Mouse (Mus musculus): ENCODE results near the gene Impdh1. TPM values are rescaled to one million over a fixed set of nuclear protein-coding genes. Genes with fewer than 3 reads are reported as not detected.

Impdh1 gene
- polyA plus RNA-seq, 1 experiment from 2014 or later: 65.0 TPM

DNA sequence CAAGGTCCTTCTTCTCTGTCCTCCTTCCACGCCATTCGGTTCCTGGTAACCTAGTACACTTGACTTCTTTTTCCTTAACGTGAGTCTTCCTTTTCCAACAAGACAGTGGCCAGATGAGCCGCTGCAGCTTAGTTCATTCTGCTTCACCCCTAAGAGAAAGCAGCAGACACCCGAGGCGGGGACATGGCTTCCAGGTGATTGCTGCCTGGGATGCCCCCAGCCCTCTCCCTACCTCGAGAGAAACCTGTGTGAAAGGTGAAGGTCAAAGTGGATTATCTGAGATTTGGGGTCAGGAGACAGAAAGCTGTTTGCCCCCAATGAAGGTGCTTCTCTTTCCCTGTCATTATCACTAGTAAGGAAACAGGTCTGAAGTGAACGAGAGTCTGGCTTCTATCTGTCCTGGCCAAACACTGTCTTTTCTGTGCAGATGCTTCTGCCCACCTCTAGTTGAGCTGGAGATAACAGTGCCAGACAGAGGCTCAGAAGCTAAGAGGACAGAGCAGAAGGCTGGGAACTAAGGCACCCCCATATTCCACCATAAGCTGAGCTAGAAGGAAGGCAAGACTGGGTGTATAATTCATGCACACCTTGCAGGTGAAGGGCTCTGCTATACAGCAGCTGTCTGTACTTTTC, 16.8 kb downstream of the Impdh1 start:
- WGBS: 45% methylated on average over 8 of the region's 8 CpGs

DNA sequence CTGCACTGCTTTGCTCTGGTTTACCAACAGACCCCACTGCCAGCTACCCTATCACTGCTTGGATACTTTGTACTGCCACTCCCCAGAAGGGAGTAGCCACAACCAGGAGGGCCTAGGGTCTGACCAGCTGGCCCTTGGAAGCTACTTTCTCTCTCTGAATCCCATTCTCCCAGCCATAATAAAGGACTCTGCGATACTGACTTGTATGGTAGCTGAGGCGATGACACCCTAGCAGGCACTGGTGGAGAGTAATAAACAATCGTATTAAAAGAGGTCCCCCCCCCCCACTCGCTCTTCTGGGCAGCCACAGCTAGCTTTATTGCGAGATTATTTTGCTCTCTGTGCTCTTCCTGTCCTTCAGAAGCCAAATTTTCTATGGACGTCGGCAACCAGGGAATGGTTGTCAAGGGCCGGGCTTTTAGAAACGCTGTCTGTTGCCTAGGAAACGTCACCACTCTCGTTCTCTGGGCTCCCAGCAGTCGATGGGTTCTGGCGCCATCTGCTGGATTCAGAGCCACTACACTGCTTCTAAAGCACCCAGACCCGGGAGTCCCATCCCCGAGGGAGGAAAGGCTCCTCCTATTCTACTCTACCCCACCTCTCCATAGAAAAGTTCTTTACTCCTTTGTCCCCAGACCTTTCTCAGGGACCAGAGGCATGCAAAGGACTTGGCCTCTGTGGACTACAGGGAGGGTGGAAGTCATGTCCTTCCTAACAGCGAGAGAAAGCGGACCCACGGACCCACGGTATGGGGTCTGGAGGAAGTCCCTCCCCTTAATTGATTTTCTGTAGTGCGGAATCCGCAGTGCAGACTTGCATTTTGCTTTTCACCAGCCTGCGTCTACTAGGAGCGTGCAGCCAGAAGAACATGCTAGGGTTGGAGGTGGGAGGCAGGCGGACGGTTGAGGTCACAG, 17.6 kb downstream of the Impdh1 start:
- Histone ChIP-seq H3K27ac (no peak overlapping the region), H3K27me3 (replicated peaks) (peaks cover 5% of the 10 kb centered on the region; the same call in 1 of the 2 replicates), H3K36me3 (peaks cover 21% of the 10 kb centered on the region), H3K9me3 (no peaks in the 10 kb centered on the region), H3K4me2 (replicated peaks) (peak overlapping the region; percentile 64), H3K9ac (no peak overlapping the region), H3K4me1 (peaks cover 12% of the 10 kb centered on the region), H3K4me3 (peak overlapping the region; percentile 33)
- ATAC-seq (ENCODE audit: low FRiP score, low read depth): peak; percentile 85
- WGBS: 10% methylated on average over 25 of the region's 25 CpGs

More for the DNA sequence above, 16.8 kb downstream of the Impdh1 start:
- ATAC-seq (ENCODE audit: low FRiP score, low read depth): no peak; the same call in 1 of the 2 replicates
- Histone ChIP-seq H3K4me2 (replicated peaks) (peak overlapping the region; percentile 64), H3K27ac (no peak overlapping the region), H3K27me3 (replicated peaks) (peaks cover 5% of the 10 kb centered on the region; the same call in 1 of the 2 replicates), H3K9ac (no peak overlapping the region), H3K4me3 (no peak overlapping the region; the same call in 1 of the 2 replicates), H3K9me3 (no peaks in the 10 kb centered on the region), H3K36me3 (peaks cover 29% of the 10 kb centered on the region), H3K4me1 (peaks cover 12% of the 10 kb centered on the region)

DNA sequence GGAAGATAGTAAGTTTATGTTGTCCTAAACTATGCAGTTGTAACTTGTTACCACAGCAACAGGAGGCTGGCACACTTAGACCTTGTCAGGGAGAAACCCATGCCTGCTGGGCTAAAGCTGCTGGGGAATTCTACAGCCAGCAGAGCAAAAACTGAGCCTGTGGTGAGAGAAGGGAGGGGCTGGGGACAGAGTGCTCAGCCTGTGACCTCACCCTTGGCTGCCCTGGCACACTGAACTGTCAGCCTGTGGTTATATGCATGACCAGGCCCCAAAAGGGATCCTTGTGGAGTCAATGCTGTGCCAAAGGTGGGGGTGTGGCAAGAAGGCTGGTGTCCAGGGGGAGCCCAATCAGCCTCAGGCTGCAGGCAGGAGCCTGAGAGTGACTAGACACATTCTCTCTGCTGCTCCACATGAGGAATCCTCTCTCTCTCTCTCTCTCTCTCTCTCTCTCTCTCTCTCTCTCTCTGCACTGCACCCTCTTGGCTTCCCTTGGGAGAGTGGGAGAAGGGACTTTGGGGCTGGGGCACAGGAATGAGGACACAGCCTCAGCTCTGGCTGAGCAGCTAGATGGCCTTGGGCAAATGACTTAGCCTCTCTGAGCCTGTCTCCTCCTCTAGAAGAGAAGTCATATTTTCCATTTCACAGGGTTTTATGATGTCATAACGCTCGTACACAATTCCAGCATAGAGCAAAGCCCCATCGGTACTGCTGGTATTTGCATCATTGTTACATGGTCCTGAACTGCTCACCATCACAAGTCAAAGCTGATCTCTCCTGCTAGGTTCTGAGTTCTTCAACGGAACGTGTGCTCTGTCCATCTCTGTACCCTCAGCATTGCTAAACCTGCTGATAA, 20.1 kb downstream of the Impdh1 start:
- Histone ChIP-seq H3K4me3 (no peak overlapping the region), H3K4me2 (replicated peaks) (no peak overlapping the region), H3K27ac (no peak overlapping the region), H3K36me3 (peaks cover 5% of the 10 kb centered on the region), H3K4me1 (peaks cover 12% of the 10 kb centered on the region), H3K27me3 (replicated peaks) (peaks cover 5% of the 10 kb centered on the region; the same call in 1 of the 2 replicates), H3K9me3 (no peaks in the 10 kb centered on the region), H3K9ac (peak overlapping the region; percentile 9; the same call in 1 of the 2 replicates)
- 82% methylated on average over 5 of the region's 5 CpGs for WGBS
- no peak for ATAC-seq (ENCODE audit: low FRiP score, low read depth)

DNA sequence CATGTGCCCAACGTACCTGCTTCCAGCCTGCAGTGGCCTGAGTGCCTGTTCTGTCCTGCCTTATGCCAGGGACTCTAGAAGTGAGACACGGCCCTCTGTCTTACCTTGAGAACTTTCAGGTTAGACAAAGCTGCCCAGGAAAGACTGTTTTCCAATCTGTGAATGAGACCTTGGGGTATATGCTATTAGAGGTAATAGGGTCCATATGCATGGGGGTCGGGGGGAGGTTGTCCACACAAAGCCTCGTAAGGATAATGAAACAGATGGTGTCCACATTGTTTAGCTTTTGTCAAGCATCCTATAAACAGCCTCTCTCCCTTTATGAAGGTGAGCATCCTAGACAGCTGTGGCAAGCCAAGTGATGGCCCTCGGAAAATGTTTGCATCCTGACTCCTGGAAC, 21.0 kb downstream of the Impdh1 start:
- Histone ChIP-seq H3K36me3 (no peaks in the 10 kb centered on the region; the same call in 1 of the 2 replicates), H3K4me2 (replicated peaks) (no peak overlapping the region), H3K27me3 (replicated peaks) (no peaks in the 10 kb centered on the region; the same call in 1 of the 2 replicates), H3K4me1 (peaks cover 12% of the 10 kb centered on the region), H3K9ac (no peak overlapping the region), H3K9me3 (no peaks in the 10 kb centered on the region), H3K4me3 (no peak overlapping the region), H3K27ac (no peak overlapping the region)
- 76% methylated on average over 5 of the region's 5 CpGs for WGBS
- no peak for ATAC-seq (ENCODE audit: low FRiP score, low read depth)

DNA sequence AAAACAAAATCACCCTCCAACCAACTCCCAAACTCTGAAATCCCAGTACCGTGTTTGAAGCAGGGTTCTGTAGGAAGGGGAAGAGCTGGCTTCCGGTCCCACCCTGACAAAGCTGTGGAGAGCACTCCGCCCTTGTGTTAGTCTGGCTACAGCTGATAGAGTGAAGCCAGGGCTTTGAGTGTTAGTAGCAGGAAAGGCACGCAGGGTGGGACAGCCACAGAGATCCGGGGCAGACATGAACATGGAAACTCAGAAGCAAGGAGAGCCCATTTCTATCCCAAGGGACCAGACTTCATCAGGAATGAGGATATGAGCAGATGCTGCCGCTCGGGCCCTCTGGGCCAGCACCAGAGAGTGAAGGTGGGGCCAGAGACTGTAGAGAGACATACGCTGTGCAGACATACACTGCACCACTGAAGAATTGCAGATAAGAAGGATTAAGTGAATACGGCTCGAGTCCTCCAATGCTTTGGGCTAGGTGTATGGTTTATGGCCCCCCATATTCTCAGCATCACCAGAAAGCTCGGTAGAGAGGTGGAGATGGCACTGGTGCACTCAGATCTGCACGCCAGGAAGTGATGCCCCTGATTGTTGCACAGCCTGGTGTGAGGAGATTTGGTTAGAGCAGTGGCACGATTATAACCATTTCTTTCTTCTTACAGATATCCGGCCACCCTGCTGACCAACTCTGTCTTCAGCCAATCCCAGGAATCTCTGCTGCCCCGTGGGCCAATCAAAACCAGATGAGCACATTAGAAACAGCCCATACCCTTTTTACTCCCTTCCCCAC, 22.0 kb downstream of the Impdh1 start:
- Histone ChIP-seq H3K9me3 (no peaks in the 10 kb centered on the region), H3K4me2 (replicated peaks) (no peak overlapping the region), H3K4me1 (peaks cover 10% of the 10 kb centered on the region), H3K27me3 (replicated peaks) (no peaks in the 10 kb centered on the region), H3K36me3 (no peaks in the 10 kb centered on the region), H3K4me3 (no peak overlapping the region), H3K9ac (no peak overlapping the region), H3K27ac (no peak overlapping the region)
- ATAC-seq (ENCODE audit: low FRiP score, low read depth): no peak
- WGBS: 73% methylated on average over 15 of the region's 15 CpGs

DNA sequence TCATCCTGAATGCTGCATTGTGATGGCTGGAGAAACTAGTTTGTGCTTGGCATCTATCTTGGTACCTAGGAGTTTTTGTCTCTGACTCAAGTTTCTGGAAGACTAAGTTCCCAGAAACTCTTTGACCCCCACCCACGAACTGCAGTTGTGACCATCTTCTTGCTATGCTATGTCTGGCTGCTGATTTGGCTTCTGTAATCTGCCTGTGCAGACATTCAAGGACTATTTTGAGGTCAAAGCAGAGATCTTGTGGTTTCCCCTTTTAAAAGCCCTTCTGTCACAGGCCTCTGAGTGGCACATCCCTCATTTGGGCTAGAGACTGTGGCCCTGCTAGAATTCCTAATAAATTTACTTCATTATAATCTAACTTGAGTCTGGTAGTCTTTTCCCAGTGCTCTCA, 28.2 kb downstream of the Impdh1 start:
- Histone ChIP-seq H3K4me1 (no peaks in the 10 kb centered on the region), H3K27me3 (replicated peaks) (0 out of 2 replicates have a peak, but pooled peaks cover under 1% of the 10 kb centered on the region), H3K9ac (no peak overlapping the region), H3K4me2 (replicated peaks) (no peak overlapping the region), H3K9me3 (no peaks in the 10 kb centered on the region), H3K36me3 (no peaks in the 10 kb centered on the region), H3K4me3 (no peak overlapping the region), H3K27ac (no peak overlapping the region)
- WGBS: 73% methylated on average over 1 of the region's 1 CpGs
- no peak for ATAC-seq (ENCODE audit: low FRiP score, low read depth)

DNA sequence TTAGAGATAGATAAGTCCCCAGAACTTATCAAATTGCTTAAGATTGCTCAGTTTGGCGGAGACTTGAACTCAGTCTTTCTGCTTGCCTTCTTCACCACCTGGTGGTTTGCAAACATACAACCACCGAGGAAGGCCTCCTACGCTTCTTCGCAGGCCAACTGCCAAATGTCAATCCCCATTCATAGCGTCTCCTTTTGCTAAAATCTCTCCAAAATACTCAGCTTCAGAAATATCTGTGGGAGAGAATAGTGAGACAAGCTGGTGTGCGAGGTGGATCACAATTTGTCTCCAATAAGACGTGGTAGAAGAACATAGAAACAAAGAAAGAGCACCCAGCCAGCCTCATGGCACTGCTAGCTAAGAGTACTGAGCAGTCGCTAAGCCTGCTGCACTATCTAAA, 36.3 kb downstream of the Impdh1 start:
- Histone ChIP-seq H3K4me3 (peak overlapping the region; percentile 57), H3K36me3 (no peaks in the 10 kb centered on the region), H3K9ac (no peak overlapping the region), H3K4me2 (replicated peaks) (peak overlapping the region; percentile 90), H3K27ac (no peak overlapping the region), H3K4me1 (peaks cover 16% of the 10 kb centered on the region), H3K27me3 (replicated peaks) (peaks cover 38% of the 10 kb centered on the region), H3K9me3 (no peaks in the 10 kb centered on the region)
- WGBS: 49% methylated on average over 8 of the region's 8 CpGs
- ATAC-seq (ENCODE audit: low FRiP score, low read depth): no peak

DNA sequence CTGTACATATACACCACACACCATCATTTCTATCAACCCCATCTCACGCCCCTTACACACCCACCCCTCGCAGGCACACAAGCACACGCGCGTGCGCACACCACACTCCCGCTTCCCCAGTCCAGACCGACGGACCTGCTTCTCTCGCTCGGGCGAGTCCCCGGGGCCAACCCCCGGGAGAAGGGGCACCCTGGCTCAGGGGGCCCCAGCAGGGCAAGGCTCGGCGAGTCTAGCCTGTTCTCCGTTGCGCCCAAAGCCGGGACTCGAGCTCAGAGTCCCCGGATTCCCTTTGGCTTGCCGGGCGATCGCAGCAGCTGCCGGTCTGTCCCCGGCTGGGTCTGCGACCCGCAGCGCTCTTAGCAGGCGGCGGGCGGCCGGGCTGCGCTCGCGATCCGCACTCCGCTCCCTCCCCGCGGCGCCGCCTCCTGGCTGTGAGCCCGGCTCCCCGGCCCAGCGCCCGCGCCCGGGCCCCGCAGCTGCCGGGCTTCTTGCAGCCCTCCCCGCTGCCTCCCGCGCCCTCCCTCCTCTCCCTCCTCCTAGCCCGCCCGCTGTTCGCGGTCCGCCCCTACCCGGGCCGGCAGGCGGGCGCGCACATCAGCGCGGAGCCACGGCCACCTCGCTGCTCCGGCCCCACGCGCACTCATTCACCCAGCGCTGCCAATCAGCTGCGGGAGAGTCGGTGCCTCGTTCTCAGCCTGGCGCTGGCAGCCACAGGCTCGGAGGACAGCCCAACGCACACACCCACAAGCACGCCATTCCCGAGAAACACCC, 37.1 kb downstream of the Impdh1 start, which contains the start of gene Prrt4:
Prrt4 (minus strand) TSS at position 697 of the 771 bp plus-strand sequence.
- WGBS: under 1% methylated on average over 78 of the region's 79 CpGs
- H3K27me3 ChIP-seq (replicated peaks): peaks cover 43% of the 10 kb centered on the region
- no peak within 1 kb of the TSS for H3K27ac ChIP-seq
- H3K4me3 ChIP-seq: peak within 1 kb of the TSS; percentile 57
- ATAC-seq (ENCODE audit: low FRiP score, low read depth): peak; percentile 80
- H3K9me3 ChIP-seq: no peaks in the 10 kb centered on the region
- H3K9ac ChIP-seq: peak within 1 kb of the TSS; percentile 75
- peaks cover 20% of the 10 kb centered on the region for H3K4me1 ChIP-seq
- H3K36me3 ChIP-seq: no peaks in the 10 kb centered on the region
- peak within 1 kb of the TSS; percentile 90 for H3K4me2 ChIP-seq (replicated peaks)

DNA sequence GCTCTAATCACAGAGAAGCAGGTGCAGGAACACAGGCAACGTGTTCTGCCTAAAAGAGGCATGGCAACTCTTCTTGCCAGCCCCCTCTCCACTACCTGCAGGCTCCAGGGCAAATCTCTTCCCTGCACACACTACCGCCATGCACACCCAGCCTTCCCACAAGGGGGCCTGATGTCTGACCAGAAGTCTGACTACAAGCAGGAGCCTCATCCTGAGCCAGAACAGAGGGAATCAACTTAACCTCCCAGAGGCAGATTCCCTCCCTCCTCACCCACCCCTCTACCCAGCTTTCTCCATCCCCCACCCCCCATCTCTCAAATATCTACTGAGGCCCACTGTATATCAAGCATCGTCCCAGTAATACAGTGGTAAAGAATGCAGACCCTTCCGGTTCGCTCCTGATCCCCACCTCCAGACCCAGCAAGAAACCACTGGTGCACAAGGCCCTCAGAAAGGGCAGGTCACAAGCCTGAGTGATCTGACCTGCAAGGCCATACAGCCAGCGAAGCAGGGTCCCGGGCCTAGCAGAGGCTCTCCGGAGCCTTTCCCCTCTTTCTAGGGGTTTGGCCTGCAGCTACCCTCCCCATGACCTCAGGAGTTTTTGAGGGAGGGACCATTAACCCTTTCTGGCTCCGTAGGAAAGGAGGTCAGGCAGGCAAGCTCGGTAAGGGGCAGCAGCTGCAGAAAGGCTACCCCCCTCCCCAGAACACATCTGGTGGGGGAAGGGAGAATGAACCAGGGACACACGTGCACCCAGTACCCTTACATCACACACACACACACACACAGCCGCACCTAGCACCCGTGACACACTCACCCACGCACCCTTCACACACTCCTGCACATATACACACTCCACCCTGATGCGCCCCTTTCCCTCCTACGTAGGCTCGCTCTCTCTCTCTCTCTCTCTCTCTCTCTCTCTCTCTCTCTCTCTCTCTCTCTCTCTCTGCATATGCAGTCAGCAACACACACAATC, 38.0 kb downstream of the Impdh1 start:
- H3K4me3 ChIP-seq: peak overlapping the region; percentile 57
- H3K9me3 ChIP-seq: no peaks in the 10 kb centered on the region
- H3K36me3 ChIP-seq: no peaks in the 10 kb centered on the region
- H3K27me3 ChIP-seq (replicated peaks): peaks cover 51% of the 10 kb centered on the region
- peaks cover 20% of the 10 kb centered on the region for H3K4me1 ChIP-seq
- peak overlapping the region; percentile 75 for H3K9ac ChIP-seq
- no peak overlapping the region for H3K27ac ChIP-seq
- ATAC-seq (ENCODE audit: low FRiP score, low read depth): peak; percentile 71
- H3K4me2 ChIP-seq (replicated peaks): peak overlapping the region; percentile 90
- WGBS: 12% methylated on average over 16 of the region's 17 CpGs

DNA sequence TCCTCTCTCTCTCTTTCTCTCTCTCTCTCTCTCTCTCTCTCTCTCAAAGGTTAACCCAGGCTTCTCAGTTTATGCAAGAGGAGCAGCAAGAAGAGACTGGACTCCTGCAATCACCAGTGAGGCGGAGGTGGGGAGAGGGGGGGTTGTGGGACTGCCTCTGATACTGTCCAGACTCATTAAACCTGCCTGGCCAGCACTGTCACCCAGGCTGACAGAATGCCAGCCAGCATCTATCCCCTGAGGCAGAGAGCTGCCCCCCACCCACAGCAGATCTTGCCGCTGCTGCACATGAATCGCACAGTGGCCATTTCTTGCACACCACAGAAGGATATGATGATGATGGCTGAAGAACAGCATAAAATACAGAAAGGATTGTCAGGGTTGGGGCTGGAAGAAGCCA, 41.1 kb downstream of the Impdh1 start:
- Histone ChIP-seq H3K9me3 (no peaks in the 10 kb centered on the region), H3K4me3 (no peak overlapping the region), H3K9ac (no peak overlapping the region), H3K27ac (no peak overlapping the region), H3K27me3 (replicated peaks) (peaks cover 61% of the 10 kb centered on the region), H3K4me2 (replicated peaks) (no peak overlapping the region), H3K36me3 (no peaks in the 10 kb centered on the region), H3K4me1 (peaks cover 33% of the 10 kb centered on the region)
- WGBS: 88% methylated on average over 3 of the region's 3 CpGs
- no peak for ATAC-seq (ENCODE audit: low FRiP score, low read depth)
